Mouse (Mus musculus) testis, adult 10 weeks (tissue): Measurements from ENCODE around the gene Tctex1d2. TPM values are rescaled to one million over a fixed set of nuclear protein-coding genes. Genes with fewer than 3 reads are reported as not detected.

ENCODE experiments used
- polyA plus RNA-seq: library from polyadenylated mRNA; stranded (reverse); fragments of 350-450 nt; fragmentation: Illumina TruSeq; extraction: RNeasy Lipid Tissue Mini Kit (QIAGEN cat#74804); gene quantifications from one replicate; pipeline ENCODE4 v1.2.3, GENCODE M21; 2014; ENCODE audit warnings: low read depth, low replicate concordance

Gene Tctex1d2
- 396 TPM for polyA plus RNA-seq

GRCm38 (mm10) chr16:32419517-32420483, at the start of gene Tctex1d2:
TSS of gene Tctex1d2 (plus strand) at chr16:32419702.

GRCm38 (mm10) chr16:32400267-32400666, 19.2 kb upstream of the Tctex1d2 start, which contains the start of gene Tm4sf19:
TSS of gene Tm4sf19 (plus strand) at chr16:32400506.

GRCm38 (mm10) chr16:32430474-32431046, 11.1 kb downstream of the Tctex1d2 start, which contains the start of gene Pcyt1a:
TSS of gene Pcyt1a (plus strand) at chr16:32430921.

Other genes starting within 250 kb of the Tctex1d2 start
- gene Bex6, start 239.9 kb upstream of the Tctex1d2 start, polyA plus RNA-seq, result 4.3 TPM
- gene Fbxo45, start 172.5 kb upstream of the Tctex1d2 start, polyA plus RNA-seq, result 10.3 TPM
- gene Wdr53, start 172.5 kb upstream of the Tctex1d2 start, polyA plus RNA-seq, result 32.9 TPM
- 0.14 TPM for gene Smco1, start 148.2 kb upstream of the Tctex1d2 start, polyA plus RNA-seq
- 44.4 TPM for gene Rnf168, start 142.2 kb upstream of the Tctex1d2 start, polyA plus RNA-seq
- 41.1 TPM for gene Ubxn7, start 87.4 kb upstream of the Tctex1d2 start, polyA plus RNA-seq
- 0.28 TPM for gene Tm4sf19, start 19.2 kb upstream of the Tctex1d2 start, polyA plus RNA-seq
- gene Pcyt1a, start 11.2 kb downstream of the Tctex1d2 start, polyA plus RNA-seq, result 62.2 TPM
- not detected for gene Slc51a, start 68.2 kb downstream of the Tctex1d2 start, polyA plus RNA-seq
- gene Zdhhc19, start 76.6 kb downstream of the Tctex1d2 start, polyA plus RNA-seq, result 15.5 TPM
- gene Tfrc, start 189.2 kb downstream of the Tctex1d2 start, polyA plus RNA-seq, result 33.7 TPM
- 0.90 TPM for gene Tnk2, start 224.2 kb downstream of the Tctex1d2 start, polyA plus RNA-seq